Mouse (Mus musculus) intestine, embryonic 16.5 days (tissue): ENCODE data around the gene Tnrc18. TPM values are rescaled to one million over a fixed set of nuclear protein-coding genes. Genes with fewer than 3 reads are reported as not detected.

Source experiments
- ATAC-seq: fragments of 200-750 bp; cut with Nextera tagmentation; 2 replicates; pipeline ENCODE4 v1.8.0; 2017; ENCODE audit warnings: moderate TSS enrichment, moderate library complexity
- H3K27ac ChIP-seq: fragments of 300-500 bp; sonication (generic); 2 replicates; pipeline ENCODE4 v1.5.1; 2014; ENCODE audit warnings: mild to moderate bottlenecking, low read length
- H3K27me3 ChIP-seq: fragments of 300-500 bp; sonication (generic); replicated peaks from 2 replicates; pipeline ENCODE4 v1.6.1; 2014; ENCODE audit warnings: low read length, control low read depth, mixed read lengths; ENCODE audit not compliant: control insufficient read depth, insufficient read depth
- H3K36me3 ChIP-seq: fragments of 300-500 bp; sonication (generic); 2 replicates; pipeline ENCODE4 v1.6.1; 2014; ENCODE audit warnings: low read length, control low read depth; ENCODE audit not compliant: control insufficient read depth, insufficient read depth
- H3K4me1 ChIP-seq: fragments of 300-500 bp; sonication (generic); 2 replicates; pipeline ENCODE4 v1.6.1; 2014; ENCODE audit warnings: low read length, control low read depth, mixed read lengths; ENCODE audit not compliant: control insufficient read depth, insufficient read depth
- H3K4me2 ChIP-seq: fragments of 300-500 bp; sonication (generic); 2 replicates; pipeline ENCODE4 v1.6.1; 2014; ENCODE audit warnings: low read depth, low read length, control low read depth
- H3K4me3 ChIP-seq: fragments of 300-500 bp; sonication (generic); 2 replicates; pipeline ENCODE4 v1.5.1; 2014; ENCODE audit warnings: mild to moderate bottlenecking, low read length
- H3K9ac ChIP-seq: fragments of 300-500 bp; sonication (generic); 2 replicates; pipeline ENCODE4 v1.6.1; 2014; ENCODE audit warnings: low read depth, low read length
- H3K9me3 ChIP-seq: fragments of 300-500 bp; sonication (generic); 2 replicates; pipeline ENCODE4 v1.6.1; 2016; ENCODE audit warnings: low read length, control low read depth; ENCODE audit not compliant: control insufficient read depth
- WGBS: fragments of 180-500 bp; shearing (Covaris S2); extraction: QIAGEN DNeasy Blood & Tissue Kit; methylation state at CpG from one replicate; pipeline ENCODE4 v1.1.7; 2014; 5-methylcytosine and 5-hydroxymethylcytosine counted together
- polyA plus RNA-seq: library from polyadenylated mRNA; unstranded; fragments of >200 nt; fragmentation: Nextera tagmentation; extraction: Ambion mirVana; gene quantifications from 2 replicates; pipeline ENCODE4 v1.2.1, GENCODE M21; 2015

Gene Tnrc18
- polyA plus RNA-seq, 1 experiment from 2014 or later, result 10.5 TPM

GRCm38 (mm10) chr5:142769641-142770040, 47.8 kb downstream of the Tnrc18 start:
- Histone ChIP-seq H3K4me2 (no peak overlapping the region), H3K36me3 (peaks cover 34% of the 10 kb centered on the region), H3K9me3 (no peaks in the 10 kb centered on the region), H3K4me3 (no peak overlapping the region), H3K27me3 (no peaks in the 10 kb centered on the region), H3K9ac (no peak overlapping the region), H3K27ac (peak overlapping the region; percentile 55), H3K4me1 (peaks cover 12% of the 10 kb centered on the region)
- no peak for ATAC-seq
- WGBS, result 46% methylated on average over 5 of the region's 5 CpGs

- peak; percentile 22 for ATAC-seq
- no peak overlapping the region for H3K9ac ChIP-seq
- H3K27ac ChIP-seq, result peak overlapping the region; percentile 36; the same call in 1 of the 2 replicates
- H3K9me3 ChIP-seq, result no peaks in the 10 kb centered on the region
- peaks cover 12% of the 10 kb centered on the region for H3K4me1 ChIP-seq
- H3K4me2 ChIP-seq, result no peak overlapping the region
- no peaks in the 10 kb centered on the region for H3K27me3 ChIP-seq
- WGBS, result 46% methylated on average over 10 of the region's 10 CpGs
- H3K36me3 ChIP-seq, result peaks cover 27% of the 10 kb centered on the region
- H3K4me3 ChIP-seq, result no peak overlapping the region
Observed at GRCm38 (mm10) chr5:142768352-142769267, 48.9 kb downstream of the Tnrc18 start.

- Histone ChIP-seq H3K9ac (no peak overlapping the region), H3K4me2 (no peak overlapping the region), H3K36me3 (peaks cover 26% of the 10 kb centered on the region), H3K9me3 (no peaks in the 10 kb centered on the region), H3K27ac (no peak overlapping the region), H3K27me3 (no peaks in the 10 kb centered on the region), H3K4me1 (peaks cover 12% of the 10 kb centered on the region), H3K4me3 (no peak overlapping the region)
- WGBS, result 17% methylated on average over 7 of the region's 7 CpGs
- ATAC-seq, result peak; percentile 57
Observed at GRCm38 (mm10) chr5:142767937-142768336, 49.5 kb downstream of the Tnrc18 start.

- H3K27me3 ChIP-seq, result no peaks in the 10 kb centered on the region
- ATAC-seq, result no peak
- H3K36me3 ChIP-seq, result peaks cover 28% of the 10 kb centered on the region
- no peak overlapping the region for H3K4me2 ChIP-seq
- peaks cover 12% of the 10 kb centered on the region for H3K4me1 ChIP-seq
- no peaks in the 10 kb centered on the region for H3K9me3 ChIP-seq
- no peak overlapping the region for H3K27ac ChIP-seq
- no peak overlapping the region for H3K9ac ChIP-seq
- H3K4me3 ChIP-seq, result no peak overlapping the region
- WGBS, result 89% methylated on average over 3 of the region's 3 CpGs
Observed at GRCm38 (mm10) chr5:142766708-142767107, 50.8 kb downstream of the Tnrc18 start.

GRCm38 (mm10) chr5:142764889-142765288, 52.6 kb downstream of the Tnrc18 start:
- Histone ChIP-seq H3K27ac (no peak overlapping the region), H3K4me3 (no peak overlapping the region), H3K9me3 (no peaks in the 10 kb centered on the region), H3K9ac (no peak overlapping the region), H3K36me3 (peaks cover 35% of the 10 kb centered on the region), H3K27me3 (no peaks in the 10 kb centered on the region), H3K4me1 (peaks cover 7% of the 10 kb centered on the region), H3K4me2 (no peak overlapping the region)
- WGBS, result 84% methylated on average over 15 of the region's 15 CpGs
- ATAC-seq, result no peak

GRCm38 (mm10) chr5:142764306-142764705, 53.2 kb downstream of the Tnrc18 start:
- H3K9ac ChIP-seq, result no peak overlapping the region
- no peaks in the 10 kb centered on the region for H3K9me3 ChIP-seq
- 59% methylated on average over 11 of the region's 11 CpGs for WGBS
- H3K36me3 ChIP-seq, result peaks cover 38% of the 10 kb centered on the region
- 0 out of 2 replicates have a peak, but pooled peaks cover 1% of the 10 kb centered on the region for H3K4me1 ChIP-seq
- H3K4me2 ChIP-seq, result no peak overlapping the region
- H3K27me3 ChIP-seq, result no peaks in the 10 kb centered on the region
- no peak overlapping the region for H3K27ac ChIP-seq
- H3K4me3 ChIP-seq, result no peak overlapping the region
- ATAC-seq, result no peak

GRCm38 (mm10) chr5:142762082-142762807, 55.2 kb downstream of the Tnrc18 start:
- Histone ChIP-seq H3K4me2 (no peak overlapping the region), H3K4me1 (no peaks in the 10 kb centered on the region), H3K27me3 (no peaks in the 10 kb centered on the region), H3K4me3 (no peak overlapping the region), H3K36me3 (peaks cover 44% of the 10 kb centered on the region), H3K9me3 (no peaks in the 10 kb centered on the region), H3K9ac (no peak overlapping the region), H3K27ac (no peak overlapping the region)
- WGBS, result 88% methylated on average over 21 of the region's 21 CpGs
- no peak for ATAC-seq

- no peaks in the 10 kb centered on the region for H3K4me1 ChIP-seq
- no peak overlapping the region for H3K4me3 ChIP-seq
- no peak for ATAC-seq
- no peak overlapping the region for H3K27ac ChIP-seq
- H3K9me3 ChIP-seq, result no peaks in the 10 kb centered on the region
- no peaks in the 10 kb centered on the region for H3K27me3 ChIP-seq
- WGBS, result 81% methylated on average over 16 of the region's 16 CpGs
- no peak overlapping the region for H3K9ac ChIP-seq
- H3K36me3 ChIP-seq, result peaks cover 50% of the 10 kb centered on the region
- no peak overlapping the region for H3K4me2 ChIP-seq
Observed at GRCm38 (mm10) chr5:142761326-142761983, 56.0 kb downstream of the Tnrc18 start.

GRCm38 (mm10) chr5:142759786-142760185, 57.7 kb downstream of the Tnrc18 start:
- Histone ChIP-seq H3K27me3 (no peaks in the 10 kb centered on the region), H3K4me2 (no peak overlapping the region), H3K4me3 (no peak overlapping the region), H3K36me3 (peaks cover 42% of the 10 kb centered on the region), H3K9ac (no peak overlapping the region), H3K27ac (no peak overlapping the region), H3K4me1 (no peaks in the 10 kb centered on the region), H3K9me3 (no peaks in the 10 kb centered on the region)
- WGBS, result 84% methylated on average over 8 of the region's 8 CpGs
- ATAC-seq, result no peak
